Comparison of ENCODE assay signal across 8 mouse cellular contexts in genomic region chr11:62693299-62694184, GRCm38 (mm10). TPM values are rescaled to one million over a fixed set of nuclear protein-coding genes. Genes with fewer than 3 reads are reported as not detected.
DNase-seq lines count a peak whose midpoint lies in the region; ATAC-seq and TF ChIP-seq lines count a peak whose summit lies in the region.

No protein-coding gene starts in this region.

- no peak overlapping the region for H3K4me2 ChIP-seq in hindbrain, embryonic 13.5 days
- H3K4me2 ChIP-seq in limb, embryonic 14.5 days (replicated peaks; ENCODE audit: low read depth, low read length, severe bottlenecking): no peak overlapping the region

- no peaks in the 10 kb centered on the region for H3K27me3 ChIP-seq in hindbrain, embryonic 13.5 days
- H3K27me3 ChIP-seq in limb, embryonic 14.5 days (ENCODE audit: control insufficient read depth, insufficient read depth, low read length): no peaks in the 10 kb centered on the region

- H3K4me3 ChIP-seq in hindbrain, embryonic 13.5 days: no peak overlapping the region
- no peak overlapping the region for H3K4me3 ChIP-seq in limb, embryonic 14.5 days (replicated peaks; ENCODE audit: low read length)

- 25% methylated on average over 10 of the region's 11 CpGs for WGBS in hindbrain, embryonic 13.5 days
- 22% methylated on average over 9 of the region's 11 CpGs for WGBS in limb, embryonic 14.5 days

- no peak overlapping the region for H3K27ac ChIP-seq in hindbrain, embryonic 13.5 days
- H3K27ac ChIP-seq in limb, embryonic 14.5 days (replicated peaks; ENCODE audit: low read depth, low read length): no peak overlapping the region

- TF ChIP-seq POLR2A in limb, embryonic 14.5 days (IDR thresholded peaks at IDR 0.05; ENCODE audit: borderline replicate concordance, extremely low read depth, insufficient read depth, insufficient read length): no peak

- H3K9me3 ChIP-seq in hindbrain, embryonic 13.5 days: no peaks in the 10 kb centered on the region
- no peaks in the 10 kb centered on the region for H3K9me3 ChIP-seq in limb, embryonic 14.5 days (ENCODE audit: control insufficient read depth, low read length)

- no peaks in the 10 kb centered on the region for H3K36me3 ChIP-seq in hindbrain, embryonic 13.5 days
- H3K36me3 ChIP-seq in limb, embryonic 14.5 days (ENCODE audit: control insufficient read depth, insufficient read depth, low read length): no peaks in the 10 kb centered on the region

- peak; percentile 59 to 60 for DNase-seq in right cerebral cortex, postnatal 10 days (ENCODE audit: low spot score in 2 of 2)
- no peak for DNase-seq in right cerebral cortex, adult 18-20 months
- peak; percentile 79 for DNase-seq in WW6 (ENCODE audit: low read depth, low spot score)
- DNase-seq in embryo, embryonic 11.5 days (ENCODE audit: low read depth, low spot score): peak; percentile 76
- peak; percentile 95 for DNase-seq in limb, embryonic 14.5 days (ENCODE audit: low spot score)
- DNase-seq in urinary bladder, adult 18-20 months (ENCODE audit: low spot score in 2 of 2): no peak

- 0 out of 2 replicates have a peak overlapping the region, but pooled peaks have one; percentile 1 for H3K9ac ChIP-seq in hindbrain, embryonic 13.5 days
- no peak overlapping the region for H3K9ac ChIP-seq in limb, embryonic 14.5 days (ENCODE audit: low read depth, low read length, severe bottlenecking)

- ATAC-seq in hindbrain, embryonic 13.5 days (ENCODE audit: low FRiP score): peak; percentile 81
- peak; percentile 83 for ATAC-seq in limb, embryonic 14.5 days (ENCODE audit: low FRiP score, low read depth)
- peak; percentile 82; the same call in 1 of the 2 replicates for ATAC-seq in monocyte, adult 5-6 weeks (replicated peaks; ENCODE audit: insufficient number of reproducible peaks, low FRiP score, low TSS enrichment, poor library complexity, severe bottlenecking)

- no peaks in the 10 kb centered on the region for H3K4me1 ChIP-seq in hindbrain, embryonic 13.5 days (replicated peaks)
- no peaks in the 10 kb centered on the region for H3K4me1 ChIP-seq in limb, embryonic 14.5 days (ENCODE audit: control insufficient read depth, insufficient read depth, low read length)

RNA-seq across cellular contexts. Expression of gene Zfp287, which starts 38.2 kb away (rescaled TPM):
- 21.0 and 21.3 TPM in 2 replicates for polyA plus RNA-seq in hindbrain, embryonic 13.5 days (2015; fragmentation: Nextera tagmentation; extraction: Ambion mirVana)
- 7.7 and 8.9 TPM in 2 replicates for polyA plus RNA-seq in limb, embryonic 14.5 days (2012; rRNA removed)
- 9.2 and 10.7 TPM in 2 replicates for polyA plus RNA-seq in limb, embryonic 14.5 days (2014; fragmentation: Nextera tagmentation; extraction: Ambion mirVana)
- 4.4 to 15.7 TPM (median 5.0 TPM) in 3 replicates for total RNA-seq in monocyte, adult 5-6 weeks (2017)

RNA-seq across cellular contexts. Expression of gene Mmgt2, which starts 45.1 kb away (rescaled TPM):
- polyA plus RNA-seq in hindbrain, embryonic 13.5 days (2015; fragmentation: Nextera tagmentation; extraction: Ambion mirVana): 22.8 and 24.9 TPM in 2 replicates
- 69.7 and 87.4 TPM in 2 replicates for polyA plus RNA-seq in limb, embryonic 14.5 days (2012; rRNA removed)
- 56.9 and 66.1 TPM in 2 replicates for polyA plus RNA-seq in limb, embryonic 14.5 days (2014; fragmentation: Nextera tagmentation; extraction: Ambion mirVana)
- 11.6 to 45.4 TPM (median 31.4 TPM) in 3 replicates for total RNA-seq in monocyte, adult 5-6 weeks (2017)

RNA-seq across cellular contexts. Expression of gene Lrrc75a, which starts 45.2 kb away (rescaled TPM):
- 10.0 and 10.4 TPM in 2 replicates for polyA plus RNA-seq in hindbrain, embryonic 13.5 days (2015; fragmentation: Nextera tagmentation; extraction: Ambion mirVana)
- polyA plus RNA-seq in limb, embryonic 14.5 days (2012; rRNA removed): 19.2 and 25.6 TPM in 2 replicates
- 13.7 and 20.5 TPM in 2 replicates for polyA plus RNA-seq in limb, embryonic 14.5 days (2014; fragmentation: Nextera tagmentation; extraction: Ambion mirVana)
- 1.3 to 6.4 TPM (median 4.1 TPM) in 3 replicates for total RNA-seq in monocyte, adult 5-6 weeks (2017)

RNA-seq across cellular contexts. Expression of gene Gm10428, which starts 59.4 kb away (rescaled TPM):
- polyA plus RNA-seq in hindbrain, embryonic 13.5 days (2015; fragmentation: Nextera tagmentation; extraction: Ambion mirVana): not detected in 2 replicates
- not detected in 2 replicates for polyA plus RNA-seq in limb, embryonic 14.5 days (2012; rRNA removed)
- polyA plus RNA-seq in limb, embryonic 14.5 days (2014; fragmentation: Nextera tagmentation; extraction: Ambion mirVana): not detected in 2 replicates
- not detected in 3 replicates for total RNA-seq in monocyte, adult 5-6 weeks (2017)

Comparison
In these comparisons a context has a peak if more than half of its experiments do, and no peak if none do; other contexts are left out.
1. DNase-seq: peak in right cerebral cortex, postnatal 10 days (2 of 2), WW6 (single experiment), embryo, embryonic 11.5 days (single experiment) and limb, embryonic 14.5 days (single experiment); none in right cerebral cortex, adult 18-20 months (single experiment) and urinary bladder, adult 18-20 months (0 of 2).
2. Peak in every context shown above with its lines, with median percentiles within 50 percentile points of each other: ATAC-seq.